Mouse (Mus musculus): ENCODE results near the gene Ctu2. TPM values are rescaled to one million over a fixed set of nuclear protein-coding genes. Genes with fewer than 3 reads are reported as not detected.

Gene Ctu2
- polyA plus RNA-seq, 1 experiment from 2014 or later, result 63.7 TPM

GRCm38 (mm10) chr8:122512392-122512791, 36.4 kb downstream of the Ctu2 start:
- no peaks in the 10 kb centered on the region for H3K36me3 ChIP-seq
- H3K4me2 ChIP-seq, result no peak overlapping the region
- H3K27ac ChIP-seq (replicated peaks), result no peak overlapping the region
- no peak overlapping the region for H3K9ac ChIP-seq
- H3K4me1 ChIP-seq (replicated peaks), result peaks cover 14% of the 10 kb centered on the region
- ATAC-seq (ENCODE audit: low read depth), result no peak
- no peaks in the 10 kb centered on the region for H3K9me3 ChIP-seq
- H3K4me3 ChIP-seq, result no peak overlapping the region
- WGBS, result 73% methylated on average over 7 of the region's 7 CpGs
- no peaks in the 10 kb centered on the region for H3K27me3 ChIP-seq

GRCm38 (mm10) chr8:122515699-122516098, 39.8 kb downstream of the Ctu2 start:
- Histone ChIP-seq H3K9ac (no peak overlapping the region), H3K4me1 (replicated peaks) (peaks cover 29% of the 10 kb centered on the region), H3K4me3 (no peak overlapping the region), H3K36me3 (no peaks in the 10 kb centered on the region), H3K27me3 (no peaks in the 10 kb centered on the region), H3K4me2 (no peak overlapping the region), H3K27ac (replicated peaks) (no peak overlapping the region), H3K9me3 (no peaks in the 10 kb centered on the region)
- no peak for ATAC-seq (ENCODE audit: low read depth)
- 92% methylated on average over 14 of the region's 14 CpGs for WGBS

GRCm38 (mm10) chr8:122517541-122518190, 41.7 kb downstream of the Ctu2 start:
- Histone ChIP-seq H3K4me2 (no peak overlapping the region), H3K27ac (replicated peaks) (peak overlapping the region; percentile 50; the same call in 1 of the 2 replicates), H3K9me3 (no peaks in the 10 kb centered on the region), H3K4me3 (no peak overlapping the region), H3K4me1 (replicated peaks) (peaks cover 18% of the 10 kb centered on the region), H3K9ac (no peak overlapping the region), H3K36me3 (no peaks in the 10 kb centered on the region), H3K27me3 (no peaks in the 10 kb centered on the region)
- WGBS, result 12% methylated on average over 6 of the region's 6 CpGs
- ATAC-seq (ENCODE audit: low read depth), result peak; percentile 36; the same call in 1 of the 2 replicates

- H3K27ac ChIP-seq (replicated peaks), result 0 out of 2 replicates have a peak overlapping the region, but pooled peaks have one; percentile 23
- peaks cover 47% of the 10 kb centered on the region for H3K4me1 ChIP-seq (replicated peaks)
- no peak overlapping the region for H3K4me3 ChIP-seq
- no peak for ATAC-seq (ENCODE audit: low read depth)
- H3K9ac ChIP-seq, result no peak overlapping the region
- H3K36me3 ChIP-seq, result no peaks in the 10 kb centered on the region
- H3K4me2 ChIP-seq, result no peak overlapping the region
- no peaks in the 10 kb centered on the region for H3K9me3 ChIP-seq
- WGBS, result 70% methylated on average over 11 of the region's 11 CpGs
- H3K27me3 ChIP-seq, result 0 out of 2 replicates have a peak, but pooled peaks cover 12% of the 10 kb centered on the region
These were observed 44.7 kb downstream of the Ctu2 start for GRCm38 (mm10) chr8:122520611-122521010.

GRCm38 (mm10) chr8:122522796-122523651, 47.1 kb downstream of the Ctu2 start:
- ATAC-seq (ENCODE audit: low read depth), result peak; percentile 20; the same call in 1 of the 2 replicates
- peak overlapping the region; percentile 74 for H3K27ac ChIP-seq (replicated peaks)
- H3K27me3 ChIP-seq, result peaks cover 18% of the 10 kb centered on the region; the same call in 1 of the 2 replicates
- 51% methylated on average over 14 of the region's 14 CpGs for WGBS
- peak overlapping the region; percentile 41 for H3K4me2 ChIP-seq
- H3K4me3 ChIP-seq, result no peak overlapping the region
- H3K4me1 ChIP-seq (replicated peaks), result peaks cover 45% of the 10 kb centered on the region
- H3K9me3 ChIP-seq, result no peaks in the 10 kb centered on the region
- H3K36me3 ChIP-seq, result no peaks in the 10 kb centered on the region
- H3K9ac ChIP-seq, result peak overlapping the region; percentile 41; the same call in 1 of the 2 replicates

- H3K4me1 ChIP-seq (replicated peaks), result peaks cover 37% of the 10 kb centered on the region
- H3K4me2 ChIP-seq, result peak overlapping the region; percentile 41
- no peak overlapping the region for H3K4me3 ChIP-seq
- peak; percentile 82 for ATAC-seq (ENCODE audit: low read depth)
- H3K27ac ChIP-seq (replicated peaks), result peak overlapping the region; percentile 74
- H3K36me3 ChIP-seq, result no peaks in the 10 kb centered on the region
- H3K9me3 ChIP-seq, result no peaks in the 10 kb centered on the region
- H3K27me3 ChIP-seq, result peaks cover 18% of the 10 kb centered on the region; the same call in 1 of the 2 replicates
- 11% methylated on average over 23 of the region's 23 CpGs for WGBS
- H3K9ac ChIP-seq, result peak overlapping the region; percentile 41; the same call in 1 of the 2 replicates
These were observed 47.9 kb downstream of the Ctu2 start for GRCm38 (mm10) chr8:122523652-122524360.

GRCm38 (mm10) chr8:122524506-122524905, 48.6 kb downstream of the Ctu2 start:
- ATAC-seq (ENCODE audit: low read depth), result no peak
- Histone ChIP-seq H3K27ac (replicated peaks) (peak overlapping the region; percentile 74; the same call in 1 of the 2 replicates), H3K36me3 (no peaks in the 10 kb centered on the region), H3K4me2 (peak overlapping the region; percentile 41), H3K27me3 (peaks cover 18% of the 10 kb centered on the region; the same call in 1 of the 2 replicates), H3K4me1 (replicated peaks) (peaks cover 36% of the 10 kb centered on the region), H3K9me3 (no peaks in the 10 kb centered on the region), H3K4me3 (no peak overlapping the region), H3K9ac (no peak overlapping the region)
- 80% methylated on average over 6 of the region's 6 CpGs for WGBS

GRCm38 (mm10) chr8:122525004-122525403, 49.1 kb downstream of the Ctu2 start:
- no peaks in the 10 kb centered on the region for H3K9me3 ChIP-seq
- WGBS, result 80% methylated on average over 6 of the region's 6 CpGs
- no peak overlapping the region for H3K4me3 ChIP-seq
- no peak overlapping the region for H3K4me2 ChIP-seq
- no peak for ATAC-seq (ENCODE audit: low read depth)
- H3K4me1 ChIP-seq (replicated peaks), result peaks cover 36% of the 10 kb centered on the region
- H3K27ac ChIP-seq (replicated peaks), result no peak overlapping the region
- no peaks in the 10 kb centered on the region for H3K36me3 ChIP-seq
- peaks cover 18% of the 10 kb centered on the region; the same call in 1 of the 2 replicates for H3K27me3 ChIP-seq
- H3K9ac ChIP-seq, result no peak overlapping the region

- Histone ChIP-seq H3K4me3 (no peak overlapping the region), H3K27me3 (peaks cover 18% of the 10 kb centered on the region; the same call in 1 of the 2 replicates), H3K4me1 (replicated peaks) (peaks cover 36% of the 10 kb centered on the region), H3K27ac (replicated peaks) (no peak overlapping the region), H3K4me2 (no peak overlapping the region), H3K9ac (no peak overlapping the region), H3K9me3 (no peaks in the 10 kb centered on the region), H3K36me3 (no peaks in the 10 kb centered on the region)
- 66% methylated on average over 3 of the region's 3 CpGs for WGBS
- ATAC-seq (ENCODE audit: low read depth), result no peak
These were observed 50.1 kb downstream of the Ctu2 start for GRCm38 (mm10) chr8:122526084-122526483.

- no peak overlapping the region for H3K9ac ChIP-seq
- no peak overlapping the region for H3K4me3 ChIP-seq
- no peak overlapping the region for H3K27ac ChIP-seq (replicated peaks)
- no peaks in the 10 kb centered on the region for H3K36me3 ChIP-seq
- H3K27me3 ChIP-seq, result peaks cover 18% of the 10 kb centered on the region; the same call in 1 of the 2 replicates
- ATAC-seq (ENCODE audit: low read depth), result no peak
- no peaks in the 10 kb centered on the region for H3K9me3 ChIP-seq
- 72% methylated on average over 7 of the region's 7 CpGs for WGBS
- H3K4me1 ChIP-seq (replicated peaks), result peaks cover 36% of the 10 kb centered on the region
- H3K4me2 ChIP-seq, result no peak overlapping the region
These were observed 50.7 kb downstream of the Ctu2 start for GRCm38 (mm10) chr8:122526526-122527170.

- no peak overlapping the region for H3K4me3 ChIP-seq
- 97% methylated on average over 3 of the region's 3 CpGs for WGBS
- H3K4me1 ChIP-seq (replicated peaks), result peaks cover 32% of the 10 kb centered on the region
These were observed 52.0 kb downstream of the Ctu2 start for GRCm38 (mm10) chr8:122527937-122528336.

More at GRCm38 (mm10) chr8:122527937-122528336, 52.0 kb downstream of the Ctu2 start:
- Histone ChIP-seq H3K9ac (no peak overlapping the region), H3K4me2 (no peak overlapping the region), H3K9me3 (no peaks in the 10 kb centered on the region), H3K36me3 (no peaks in the 10 kb centered on the region), H3K27me3 (peaks cover 18% of the 10 kb centered on the region; the same call in 1 of the 2 replicates), H3K27ac (replicated peaks) (no peak overlapping the region)
- no peak for ATAC-seq (ENCODE audit: low read depth)

All from neural tube, embryonic 13.5 days (tissue).